Mouse (Mus musculus) adrenal gland, adult 2 months (tissue): ENCODE data around the gene Tifa. TPM values are rescaled to one million over a fixed set of nuclear protein-coding genes. Genes with fewer than 3 reads are reported as not detected.

Experiments
- DNase-seq: peaks from one replicate; pipeline ENCODE4 v3.0.0; 2021
- polyA plus RNA-seq: library from polyadenylated mRNA; depleted of rRNA; stranded (reverse); fragments of >200 nt; gene quantifications from 2 replicates; pipeline ENCODE4 v1.2.3, GENCODE M21; 2012; rRNA removed
- total RNA-seq, 2 experiments: library from RNA; stranded (reverse); gene quantifications; 2 replicates each; pipeline ENCODE4 v1.2.3; 2021

Gene Tifa
- total and polyA plus RNA-seq, 3 experiments, result 3.4 to 23.6 (median 6.5) TPM

DNA sequence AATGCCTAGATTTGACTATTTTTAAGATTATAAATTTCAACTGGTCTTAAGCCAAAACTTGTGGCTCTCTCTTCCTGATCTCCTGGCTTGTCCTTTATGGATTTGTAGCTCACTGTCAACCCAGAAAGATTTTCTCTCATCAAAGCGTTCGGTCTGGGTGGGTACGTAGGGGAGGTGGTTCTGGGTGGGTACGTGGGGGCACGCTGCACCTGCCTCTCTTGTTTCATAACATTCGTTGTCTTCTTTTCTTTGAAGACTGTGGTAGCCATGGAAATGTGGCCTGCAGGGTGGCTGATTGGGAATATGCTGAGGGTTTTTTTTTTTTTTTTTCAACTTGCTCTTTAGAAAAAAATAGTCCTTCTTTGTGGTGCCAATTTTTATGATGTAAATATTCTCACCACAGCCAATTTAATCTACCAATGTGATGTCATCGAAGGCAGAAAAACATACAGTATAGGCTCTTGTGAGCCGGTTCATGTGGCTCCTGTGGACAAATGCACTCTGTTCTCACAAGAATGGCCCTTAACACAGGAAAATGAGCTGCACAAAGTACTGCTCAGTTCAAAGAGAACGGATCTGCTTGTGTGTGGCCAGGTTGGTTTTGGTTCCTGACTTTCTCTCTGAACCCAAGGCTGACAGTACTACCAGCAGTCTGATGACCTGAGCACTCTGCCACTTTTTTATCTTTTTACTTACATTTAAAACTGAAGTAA, 78.6 kb downstream of the Tifa start:
- no peak for DNase-seq

GRCm38 (mm10) chr3:127868880-127869279, 79.3 kb downstream of the Tifa start:
- no peak for DNase-seq

GRCm38 (mm10) chr3:127871575-127871974, 82.0 kb downstream of the Tifa start:
- no peak for DNase-seq

GRCm38 (mm10) chr3:127874254-127874883, 84.8 kb downstream of the Tifa start:
- peak; percentile 13 for DNase-seq

DNA sequence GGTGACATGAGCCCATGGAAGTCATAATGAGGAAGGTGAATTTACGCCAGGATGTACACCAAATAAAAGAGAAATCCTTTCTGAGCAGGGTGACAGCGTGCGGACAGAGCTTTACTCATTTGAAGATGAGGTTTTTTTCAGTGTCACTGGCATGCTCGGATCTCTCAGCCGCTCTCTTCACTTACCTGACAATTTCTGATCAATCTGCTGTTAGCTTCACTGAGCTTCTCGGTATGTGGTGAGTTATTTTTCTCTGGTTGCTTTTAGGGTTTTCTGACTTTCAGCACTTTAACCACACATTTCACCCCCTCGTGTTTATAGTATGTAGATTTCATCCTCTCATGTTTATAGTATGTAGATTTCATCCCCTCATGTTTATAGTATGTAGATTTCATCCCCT, 85.5 kb downstream of the Tifa start:
- DNase-seq, result no peak

GRCm38 (mm10) chr3:127875509-127875908, 85.9 kb downstream of the Tifa start:
- DNase-seq, result no peak

GRCm38 (mm10) chr3:127879968-127880367, 90.4 kb downstream of the Tifa start:
- DNase-seq, result no peak

- DNase-seq, result no peak
These were observed 92.1 kb downstream of the Tifa start for GRCm38 (mm10) chr3:127881684-127882083.

Other genes starting within 250 kb of the Tifa start
- 10 to 100 TPM; 20.5 to 23.5 TPM for gene Larp7, start 236.5 kb upstream of the Tifa start, total RNA-seq
- not detected in 2 replicates for gene Larp7, start 236.5 kb upstream of the Tifa start, polyA plus RNA-seq
- gene Zgrf1, start 236.3 kb upstream of the Tifa start, total RNA-seq, result 1 to 10 TPM in 1 of 2 experiments, under 1 TPM in 1; 0.98 to 1.1 TPM
- 0.10 and 0.18 TPM in 2 replicates for gene Zgrf1, start 236.3 kb upstream of the Tifa start, polyA plus RNA-seq
- not detected for gene Neurog2, start 156.7 kb upstream of the Tifa start, total RNA-seq
- gene Neurog2, start 156.7 kb upstream of the Tifa start, polyA plus RNA-seq, result not detected in 2 replicates
- 1 to 10 TPM; 6.8 to 9.2 TPM for gene Alpk1, start 9.3 kb upstream of the Tifa start, total RNA-seq
- 0.75 and 1.2 TPM in 2 replicates for gene Alpk1, start 9.3 kb upstream of the Tifa start, polyA plus RNA-seq
- gene Ap1ar, start 47.7 kb downstream of the Tifa start, total RNA-seq, result 10 to 100 TPM; 28.3 to 34.2 TPM
- 20.9 and 24.4 TPM in 2 replicates for gene Ap1ar, start 47.7 kb downstream of the Tifa start, polyA plus RNA-seq
- gene Fam241a, start 106.5 kb downstream of the Tifa start, total RNA-seq, result 1 to 10 TPM; 5.6 TPM
- gene Fam241a, start 106.5 kb downstream of the Tifa start, polyA plus RNA-seq, result 1.7 and 2.1 TPM in 2 replicates